Mouse (Mus musculus) hindbrain, embryonic 14.5 days (tissue): ENCODE data around the gene Dhdh. TPM values are rescaled to one million over a fixed set of nuclear protein-coding genes. Genes with fewer than 3 reads are reported as not detected.

Experiments used
- ATAC-seq: fragments of 200-750 bp; cut with Nextera tagmentation; 2 replicates; pipeline ENCODE4 v1.8.0; 2017; ENCODE audit warnings: moderate number of reproducible peaks, mild to moderate bottlenecking, moderate TSS enrichment, moderate library complexity; ENCODE audit not compliant: low FRiP score
- DNase-seq: peaks from one replicate; pipeline ENCODE4 v3.0.0-alpha.2; 2015; ENCODE audit warnings: low spot score
- H3K27ac ChIP-seq: fragments of 300-500 bp; sonication (generic); 2 replicates; pipeline ENCODE4 v1.5.1; 2014; ENCODE audit warnings: mild to moderate bottlenecking, moderate library complexity
- H3K27me3 ChIP-seq: fragments of 300-500 bp; sonication (generic); 2 replicates; pipeline ENCODE4 v1.6.1; 2014; ENCODE audit warnings: mild to moderate bottlenecking, low read length, mixed read lengths; ENCODE audit not compliant: control insufficient read depth, insufficient read depth
- H3K36me3 ChIP-seq: fragments of 300-500 bp; sonication (generic); replicated peaks from 2 replicates; pipeline ENCODE4 v1.6.1; 2014; ENCODE audit not compliant: control insufficient read depth, insufficient read depth
- H3K4me1 ChIP-seq: fragments of 300-500 bp; sonication (generic); replicated peaks from 2 replicates; pipeline ENCODE4 v1.6.1; 2014; ENCODE audit warnings: antibody characterized with exemption, low read length, mixed read lengths; ENCODE audit not compliant: control insufficient read depth, insufficient read depth
- H3K4me2 ChIP-seq: fragments of 300-500 bp; sonication (generic); replicated peaks from 2 replicates; pipeline ENCODE4 v1.6.1; 2014; ENCODE audit warnings: mild to moderate bottlenecking, moderate library complexity
- H3K4me3 ChIP-seq: fragments of 300-500 bp; sonication (generic); replicated peaks from 2 replicates; pipeline ENCODE4 v1.5.1; 2014; ENCODE audit warnings: mild to moderate bottlenecking, low read length
- H3K9ac ChIP-seq: fragments of 300-500 bp; sonication (generic); 2 replicates; pipeline ENCODE4 v1.6.1; 2014
- H3K9me3 ChIP-seq: fragments of 300-500 bp; sonication (generic); 2 replicates; pipeline ENCODE4 v1.6.1; 2016; ENCODE audit warnings: low read length; ENCODE audit not compliant: control insufficient read depth
- WGBS: fragments of 180-500 bp; shearing (Covaris S2); extraction: QIAGEN DNeasy Blood & Tissue Kit; methylation state at CpG from one replicate; pipeline ENCODE4 v1.1.7; 2014; 5-methylcytosine and 5-hydroxymethylcytosine counted together
- polyA plus RNA-seq: library from polyadenylated mRNA; unstranded; fragments of >200 nt; fragmentation: Nextera tagmentation; extraction: Ambion mirVana; gene quantifications from 2 replicates; pipeline ENCODE4 v1.2.1, GENCODE M21; 2014

Dhdh gene
- polyA plus RNA-seq, 1 experiment from 2014 or later, result 3.6 TPM

- Histone ChIP-seq H3K9ac (no peak overlapping the region), H3K27ac (no peak overlapping the region), H3K4me3 (no peak overlapping the region), H3K4me2 (no peak overlapping the region), H3K27me3 (no peaks in the 10 kb centered on the region), H3K4me1 (no peaks in the 10 kb centered on the region), H3K9me3 (no peaks in the 10 kb centered on the region), H3K36me3 (peaks cover 59% of the 10 kb centered on the region)
- DNase-seq (no peak), ATAC-seq (no peak)
- 93% methylated on average over 1 of the region's 1 CpGs for WGBS
Measured at GRCm38 (mm10) chr7:45449974-45450373, 38.6 kb downstream of the Dhdh start.

- ATAC-seq (no peak), DNase-seq (no peak)
- H3K4me3 ChIP-seq, result no peak overlapping the region
- H3K4me2 ChIP-seq, result no peak overlapping the region
- 42% methylated on average over 11 of the region's 11 CpGs for WGBS
- H3K9ac ChIP-seq, result no peak overlapping the region
- no peak overlapping the region for H3K27ac ChIP-seq
- H3K27me3 ChIP-seq, result no peaks in the 10 kb centered on the region
- H3K9me3 ChIP-seq, result no peaks in the 10 kb centered on the region
- peaks cover 60% of the 10 kb centered on the region for H3K36me3 ChIP-seq
- no peaks in the 10 kb centered on the region for H3K4me1 ChIP-seq
Measured at GRCm38 (mm10) chr7:45447325-45447990, 41.1 kb downstream of the Dhdh start.

- H3K27ac ChIP-seq, result no peak overlapping the region
- DNase-seq (no peak), ATAC-seq (no peak)
- H3K4me1 ChIP-seq, result no peaks in the 10 kb centered on the region
- H3K9me3 ChIP-seq, result no peaks in the 10 kb centered on the region
- H3K4me3 ChIP-seq, result no peak overlapping the region
- no peaks in the 10 kb centered on the region for H3K27me3 ChIP-seq
- no peak overlapping the region for H3K9ac ChIP-seq
- H3K4me2 ChIP-seq, result no peak overlapping the region
- peaks cover 57% of the 10 kb centered on the region for H3K36me3 ChIP-seq
Measured at GRCm38 (mm10) chr7:45446589-45446988, 42.0 kb downstream of the Dhdh start.

- H3K27me3 ChIP-seq, result no peaks in the 10 kb centered on the region
- no peaks in the 10 kb centered on the region for H3K4me1 ChIP-seq
- ATAC-seq, result no peak
- H3K4me3 ChIP-seq, result no peak overlapping the region
- 90% methylated on average over 22 of the region's 22 CpGs for WGBS
- no peak overlapping the region for H3K9ac ChIP-seq
- peaks cover 59% of the 10 kb centered on the region for H3K36me3 ChIP-seq
- no peak for DNase-seq
- no peaks in the 10 kb centered on the region for H3K9me3 ChIP-seq
- H3K4me2 ChIP-seq, result no peak overlapping the region
- no peak overlapping the region for H3K27ac ChIP-seq
Measured at GRCm38 (mm10) chr7:45443526-45444420, 44.8 kb downstream of the Dhdh start.

GRCm38 (mm10) chr7:45437521-45438276, 50.9 kb downstream of the Dhdh start, which contains the start of gene Ruvbl2:
Ruvbl2 (minus strand) TSS chr7:45438096.
- H3K4me3 ChIP-seq, result no peak within 1 kb of the TSS
- WGBS, result 28% methylated on average over 19 of the region's 19 CpGs
- peaks cover 32% of the 10 kb centered on the region for H3K4me1 ChIP-seq
- H3K4me2 ChIP-seq, result peak within 1 kb of the TSS; percentile 10; the same call in 1 of the 2 replicates
- H3K27ac ChIP-seq, result no peak within 1 kb of the TSS
- H3K9ac ChIP-seq, result no peak within 1 kb of the TSS
- DNase-seq (no peak), ATAC-seq (no peak)
- H3K9me3 ChIP-seq, result no peaks in the 10 kb centered on the region
- H3K36me3 ChIP-seq, result peaks cover 24% of the 10 kb centered on the region
- no peaks in the 10 kb centered on the region for H3K27me3 ChIP-seq

- Histone ChIP-seq H3K9ac (no peak overlapping the region), H3K9me3 (no peaks in the 10 kb centered on the region), H3K27ac (no peak overlapping the region), H3K4me1 (peaks cover 33% of the 10 kb centered on the region), H3K36me3 (peaks cover 22% of the 10 kb centered on the region), H3K27me3 (no peaks in the 10 kb centered on the region), H3K4me3 (no peak overlapping the region), H3K4me2 (0 out of 2 replicates have a peak overlapping the region, but pooled peaks have one; percentile 10)
- no peak for ATAC-seq
- DNase-seq, result no peak
- WGBS, result 38% methylated on average over 6 of the region's 6 CpGs
Measured at GRCm38 (mm10) chr7:45437046-45437445, 51.6 kb downstream of the Dhdh start.

GRCm38 (mm10) chr7:45436444-45436843, 52.2 kb downstream of the Dhdh start:
- Histone ChIP-seq H3K27me3 (no peaks in the 10 kb centered on the region), H3K9ac (no peak overlapping the region), H3K4me2 (0 out of 2 replicates have a peak overlapping the region, but pooled peaks have one; percentile 85), H3K36me3 (peaks cover 22% of the 10 kb centered on the region), H3K9me3 (no peaks in the 10 kb centered on the region), H3K27ac (no peak overlapping the region), H3K4me3 (no peak overlapping the region), H3K4me1 (peaks cover 33% of the 10 kb centered on the region)
- ATAC-seq, result no peak
- 93% methylated on average over 5 of the region's 5 CpGs for WGBS
- no peak for DNase-seq

GRCm38 (mm10) chr7:45435038-45435437, 53.6 kb downstream of the Dhdh start:
- Histone ChIP-seq H3K9ac (peak overlapping the region; percentile 78), H3K4me1 (peaks cover 33% of the 10 kb centered on the region), H3K27me3 (no peaks in the 10 kb centered on the region), H3K27ac (peak overlapping the region; percentile 44), H3K9me3 (no peaks in the 10 kb centered on the region), H3K36me3 (peaks cover 25% of the 10 kb centered on the region), H3K4me2 (peak overlapping the region; percentile 85), H3K4me3 (peak overlapping the region; percentile 75)
- ATAC-seq (no peak; the same call in 1 of the 2 replicates), DNase-seq (no peak)
- WGBS, result 4% methylated on average over 16 of the region's 16 CpGs
